ENCODE assay signal across 19 mouse cellular contexts in the genomic region with DNA sequence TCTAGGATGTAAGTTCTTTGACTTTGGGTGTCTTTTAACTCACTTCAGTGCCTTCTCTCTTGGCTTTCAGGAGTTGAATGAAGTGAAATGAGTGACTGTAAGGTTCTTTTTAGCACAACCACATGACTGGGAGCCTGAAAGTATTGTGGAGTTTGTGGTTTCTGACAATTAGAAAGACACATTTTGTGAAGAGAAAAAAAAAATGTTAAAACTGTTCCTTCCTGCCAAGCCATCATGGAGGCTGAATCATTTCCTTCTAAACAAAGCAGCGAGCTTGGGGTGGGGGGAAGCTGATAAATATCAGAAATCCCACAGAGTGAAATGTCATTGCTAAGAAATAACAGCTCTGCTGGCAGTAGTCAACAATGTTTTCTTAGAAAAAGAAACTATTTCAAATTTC.
"Had no signal": no experiment of that assay in that cellular context is flagged by ENCODE, and none has a peak within 500 bp of the region (broad histone marks: within the 10 kb centered on the region; RNA-seq: fewer than 3 reads in every experiment).

No protein-coding gene starts in this region.

- H3K9ac ChIP-seq: kidney, embryonic 15.5 days; liver, embryonic 14.5 days; liver, postnatal 0 days; lung, embryonic 14.5 days; midbrain, embryonic 12.5 days; midbrain, embryonic 15.5 days had no signal

- H3K4me2 ChIP-seq: kidney, embryonic 15.5 days; lung, embryonic 14.5 days; midbrain, embryonic 12.5 days; midbrain, embryonic 15.5 days had no signal

- DNase-seq: kidney, adult 11 months; kidney, adult 8-10 months; kidney, postnatal 10 days; kidney, postnatal 4 days; liver, postnatal 0 days; lung, embryonic 14.5 days; lung, postnatal 10 days; lung, postnatal 36 days; thymus, adult 2 months; thymus, postnatal 14 days; thymus, postnatal 4 days had no signal

- H3K27me3 ChIP-seq: kidney, embryonic 15.5 days; megakaryocyte, embryonic 14.5 days; midbrain, embryonic 12.5 days; midbrain, embryonic 15.5 days had no signal

- H3K36me3 ChIP-seq: kidney, embryonic 15.5 days; midbrain, embryonic 12.5 days; midbrain, embryonic 15.5 days had no signal

- ATAC-seq: liver, postnatal 0 days; midbrain, embryonic 15.5 days had no signal

- H3K4me3 ChIP-seq: kidney, embryonic 15.5 days; left cerebral cortex, adult 2 months; megakaryocyte, embryonic 14.5 days; midbrain, embryonic 12.5 days; midbrain, embryonic 15.5 days; myocyte had no signal

- H3K4me1 ChIP-seq: kidney, embryonic 15.5 days; midbrain, embryonic 12.5 days; midbrain, embryonic 15.5 days had no signal

- H3K9me3 ChIP-seq: kidney, embryonic 15.5 days; megakaryocyte, embryonic 14.5 days; midbrain, embryonic 12.5 days; midbrain, embryonic 15.5 days had no signal

- H3K27ac ChIP-seq: kidney, embryonic 15.5 days; left cerebral cortex, adult 2 months; liver, embryonic 14.5 days; midbrain, embryonic 12.5 days; midbrain, embryonic 15.5 days; stomach, postnatal 0 days had no signal
